Mouse (Mus musculus): ENCODE results near the gene 1700049E17Rik2. TPM values are rescaled to one million over a fixed set of nuclear protein-coding genes. Genes with fewer than 3 reads are reported as not detected.
"Not testable (repeated sequence)": the region's sequence is repeated elsewhere in the genome, so short reads cannot be mapped to it uniquely, and the experiment has no call there.

Gene 1700049E17Rik2
- not detected in 2 replicates for polyA plus RNA-seq (2015; fragmentation: Nextera tagmentation; extraction: Ambion mirVana)

GRCm38 (mm10) chr14:41572911-41573310 is at the start of gene 1700049E17Rik2:
Gene 1700049E17Rik2, plus strand, starts transcription at chr14:41573211.
- H3K9me3 ChIP-seq (ENCODE audit: low read length); ATAC-seq (ENCODE audit: low FRiP score, low TSS enrichment); H3K27ac ChIP-seq (ENCODE audit: low read length); H3K36me3 ChIP-seq (ENCODE audit: insufficient read depth, low read length); H3K9ac ChIP-seq (replicated peaks; ENCODE audit: low read length); H3K4me1 ChIP-seq (ENCODE audit: insufficient read depth, low read length); H3K4me2 ChIP-seq (replicated peaks; ENCODE audit: low read depth, low read length); H3K4me3 ChIP-seq (ENCODE audit: low read length); H3K27me3 ChIP-seq (ENCODE audit: insufficient read depth, low read length): not testable (repeated sequence)
- no CpG with 5 or more reads among the region's 1 CpGs for WGBS

- H3K36me3 ChIP-seq (ENCODE audit: insufficient read depth, low read length); H3K9me3 ChIP-seq (ENCODE audit: low read length); H3K27ac ChIP-seq (ENCODE audit: low read length); H3K4me2 ChIP-seq (replicated peaks; ENCODE audit: low read depth, low read length); H3K27me3 ChIP-seq (ENCODE audit: insufficient read depth, low read length); H3K4me3 ChIP-seq (ENCODE audit: low read length); ATAC-seq (ENCODE audit: low FRiP score, low TSS enrichment); H3K4me1 ChIP-seq (ENCODE audit: insufficient read depth, low read length); H3K9ac ChIP-seq (replicated peaks; ENCODE audit: low read length): not testable (repeated sequence)
- 74% methylated on average over 1 of the region's 1 CpGs for WGBS
Observed at GRCm38 (mm10) chr14:41524695-41525094, 48.3 kb upstream of the 1700049E17Rik2 start.

- H3K36me3 ChIP-seq (ENCODE audit: insufficient read depth, low read length); H3K4me3 ChIP-seq (ENCODE audit: low read length); ATAC-seq (ENCODE audit: low FRiP score, low TSS enrichment); H3K4me1 ChIP-seq (ENCODE audit: insufficient read depth, low read length); H3K9me3 ChIP-seq (ENCODE audit: low read length); H3K9ac ChIP-seq (replicated peaks; ENCODE audit: low read length); H3K27me3 ChIP-seq (ENCODE audit: insufficient read depth, low read length); H3K27ac ChIP-seq (ENCODE audit: low read length); H3K4me2 ChIP-seq (replicated peaks; ENCODE audit: low read depth, low read length): not testable (repeated sequence)
- no CpG with 5 or more reads among the region's 2 CpGs for WGBS
Observed at GRCm38 (mm10) chr14:41555483-41555882, 17.5 kb upstream of the 1700049E17Rik2 start, which contains the start of gene Gm7970. Gene Gm7970, minus strand, starts transcription at chr14:41555583.

GRCm38 (mm10) chr14:41586346-41586745 is 13.3 kb downstream of the 1700049E17Rik2 start:
- not testable (repeated sequence) for H3K36me3 ChIP-seq (ENCODE audit: insufficient read depth, low read length); H3K9ac ChIP-seq (replicated peaks; ENCODE audit: low read length); H3K27ac ChIP-seq (ENCODE audit: low read length); H3K4me1 ChIP-seq (ENCODE audit: insufficient read depth, low read length); H3K4me2 ChIP-seq (replicated peaks; ENCODE audit: low read depth, low read length); H3K27me3 ChIP-seq (ENCODE audit: insufficient read depth, low read length); H3K4me3 ChIP-seq (ENCODE audit: low read length); H3K9me3 ChIP-seq (ENCODE audit: low read length); ATAC-seq (ENCODE audit: low FRiP score, low TSS enrichment)
- WGBS: 86% methylated on average over 1 of the region's 1 CpGs

GRCm38 (mm10) chr14:41600935-41601334 is 27.9 kb downstream of the 1700049E17Rik2 start:
- not testable (repeated sequence) for H3K27ac ChIP-seq (ENCODE audit: low read length); H3K4me3 ChIP-seq (ENCODE audit: low read length); H3K4me2 ChIP-seq (replicated peaks; ENCODE audit: low read depth, low read length); H3K27me3 ChIP-seq (ENCODE audit: insufficient read depth, low read length); H3K9me3 ChIP-seq (ENCODE audit: low read length); ATAC-seq (ENCODE audit: low FRiP score, low TSS enrichment); H3K4me1 ChIP-seq (ENCODE audit: insufficient read depth, low read length); H3K36me3 ChIP-seq (ENCODE audit: insufficient read depth, low read length); H3K9ac ChIP-seq (replicated peaks; ENCODE audit: low read length)
- 98% methylated on average over 15 of the region's 15 CpGs for WGBS

GRCm38 (mm10) chr14:41610690-41611089 is 37.7 kb downstream of the 1700049E17Rik2 start:
- H3K27me3 ChIP-seq (ENCODE audit: insufficient read depth, low read length); H3K27ac ChIP-seq (ENCODE audit: low read length); H3K36me3 ChIP-seq (ENCODE audit: insufficient read depth, low read length); H3K4me1 ChIP-seq (ENCODE audit: insufficient read depth, low read length); H3K9me3 ChIP-seq (ENCODE audit: low read length); H3K9ac ChIP-seq (replicated peaks; ENCODE audit: low read length); ATAC-seq (ENCODE audit: low FRiP score, low TSS enrichment); H3K4me2 ChIP-seq (replicated peaks; ENCODE audit: low read depth, low read length); H3K4me3 ChIP-seq (ENCODE audit: low read length): not testable (repeated sequence)
- WGBS: 81% methylated on average over 1 of the region's 1 CpGs

DNA sequence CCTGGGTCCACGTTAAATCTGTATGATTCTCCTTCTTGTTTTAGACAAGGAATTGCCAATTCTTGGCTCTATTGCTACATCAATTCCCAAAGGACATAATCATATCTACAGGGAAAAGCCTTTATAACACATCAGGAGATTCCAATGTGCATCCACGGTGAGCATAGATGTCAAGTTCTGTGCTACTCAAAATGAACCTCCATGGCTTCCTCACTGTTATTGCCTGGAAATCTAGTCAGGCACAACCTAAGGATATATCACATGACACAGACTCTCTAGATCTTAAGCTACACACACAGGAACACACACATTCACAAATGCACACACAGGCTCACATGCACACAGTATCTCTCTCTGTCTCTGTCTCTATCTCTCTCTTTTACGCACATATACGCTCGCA is 49.5 kb downstream of the 1700049E17Rik2 start:
- H3K36me3 ChIP-seq (ENCODE audit: insufficient read depth, low read length); H3K4me1 ChIP-seq (ENCODE audit: insufficient read depth, low read length); H3K4me2 ChIP-seq (replicated peaks; ENCODE audit: low read depth, low read length); H3K27me3 ChIP-seq (ENCODE audit: insufficient read depth, low read length); H3K9me3 ChIP-seq (ENCODE audit: low read length); H3K4me3 ChIP-seq (ENCODE audit: low read length); H3K27ac ChIP-seq (ENCODE audit: low read length); ATAC-seq (ENCODE audit: low FRiP score, low TSS enrichment); H3K9ac ChIP-seq (replicated peaks; ENCODE audit: low read length): not testable (repeated sequence)
- WGBS: 97% methylated on average over 4 of the region's 5 CpGs

- H3K9me3 ChIP-seq (ENCODE audit: low read length); H3K4me1 ChIP-seq (ENCODE audit: insufficient read depth, low read length); H3K4me3 ChIP-seq (ENCODE audit: low read length); ATAC-seq (ENCODE audit: low FRiP score, low TSS enrichment); H3K36me3 ChIP-seq (ENCODE audit: insufficient read depth, low read length); H3K27me3 ChIP-seq (ENCODE audit: insufficient read depth, low read length); H3K4me2 ChIP-seq (replicated peaks; ENCODE audit: low read depth, low read length); H3K9ac ChIP-seq (replicated peaks; ENCODE audit: low read length); H3K27ac ChIP-seq (ENCODE audit: low read length): not testable (repeated sequence)
- 78% methylated on average over 1 of the region's 2 CpGs for WGBS
Observed at GRCm38 (mm10) chr14:41624512-41624911, 51.5 kb downstream of the 1700049E17Rik2 start, which contains the start of gene Gm3072. Gene Gm3072, minus strand, starts transcription at chr14:41624612.

- not testable (repeated sequence) for H3K9ac ChIP-seq (replicated peaks; ENCODE audit: low read length); H3K36me3 ChIP-seq (ENCODE audit: insufficient read depth, low read length); H3K9me3 ChIP-seq (ENCODE audit: low read length); H3K4me1 ChIP-seq (ENCODE audit: insufficient read depth, low read length); H3K4me2 ChIP-seq (replicated peaks; ENCODE audit: low read depth, low read length); H3K27me3 ChIP-seq (ENCODE audit: insufficient read depth, low read length); H3K4me3 ChIP-seq (ENCODE audit: low read length); H3K27ac ChIP-seq (ENCODE audit: low read length); ATAC-seq (ENCODE audit: low FRiP score, low TSS enrichment)
- 96% methylated on average over 9 of the region's 11 CpGs for WGBS
Observed at GRCm38 (mm10) chr14:41630144-41630543, 57.1 kb downstream of the 1700049E17Rik2 start.

Measured in kidney, embryonic 16.5 days (tissue).